Mouse (Mus musculus): ENCODE results near the gene Klf1. TPM values are rescaled to one million over a fixed set of nuclear protein-coding genes. Genes with fewer than 3 reads are reported as not detected.

The Klf1 gene
- total RNA-seq, 2 experiments from 2014 or later, result not detected

DNA sequence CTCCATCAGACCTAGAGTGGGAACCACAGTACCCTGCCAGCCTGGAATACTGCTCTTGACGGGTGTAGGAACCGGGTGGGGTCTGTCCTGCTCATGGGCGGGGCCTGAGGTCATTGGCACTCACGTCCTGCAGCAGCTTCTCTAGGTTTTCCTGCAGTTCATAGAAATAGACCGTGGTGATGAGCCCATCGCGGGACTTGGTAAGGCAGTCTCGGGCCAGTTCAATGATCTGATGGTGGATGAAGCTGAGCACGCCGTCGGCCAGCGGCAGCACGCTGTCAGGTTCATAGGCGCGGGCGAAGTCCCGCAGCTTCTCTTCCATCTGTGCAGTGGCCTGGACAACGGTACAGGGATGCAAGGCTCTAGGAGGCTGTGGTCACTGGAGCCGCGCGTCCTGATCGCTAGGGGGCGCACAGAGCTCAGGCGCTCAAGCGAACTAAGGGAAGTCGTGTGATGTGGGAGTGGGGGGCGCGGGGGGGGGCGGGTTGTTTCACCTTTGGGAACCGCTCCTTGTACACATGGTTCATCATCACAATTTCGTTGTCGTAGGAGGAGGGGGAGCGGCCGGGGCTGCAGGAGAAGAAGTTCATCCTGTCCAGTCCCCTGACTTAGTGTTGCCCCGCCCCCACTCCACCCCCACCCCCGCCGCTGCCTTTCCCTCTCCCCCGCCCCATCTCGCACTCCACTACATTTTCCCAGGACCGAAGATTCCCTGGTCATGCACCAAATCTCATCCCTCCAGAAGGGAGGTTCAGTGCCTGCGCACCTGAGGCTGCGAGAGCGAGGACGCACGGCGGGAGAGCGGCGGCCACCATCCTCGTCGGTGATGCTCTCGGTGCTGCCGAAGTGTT, 27.0 kb downstream of the Klf1 start:
- intact Hi-C loops (cut with DNase I), result loop anchor here (2.0 kb wide), 1 partner anchor 28 kb away; no protein-coding TSS in a partner anchor
- DNase-seq, result peak; percentile 76
- no peak overlapping the region for H3K27ac ChIP-seq
- peak; percentile 77 for TF ChIP-seq CTCF (IDR thresholded peaks at IDR 0.05)
- peak overlapping the region; percentile 48 for H3K4me3 ChIP-seq

DNA sequence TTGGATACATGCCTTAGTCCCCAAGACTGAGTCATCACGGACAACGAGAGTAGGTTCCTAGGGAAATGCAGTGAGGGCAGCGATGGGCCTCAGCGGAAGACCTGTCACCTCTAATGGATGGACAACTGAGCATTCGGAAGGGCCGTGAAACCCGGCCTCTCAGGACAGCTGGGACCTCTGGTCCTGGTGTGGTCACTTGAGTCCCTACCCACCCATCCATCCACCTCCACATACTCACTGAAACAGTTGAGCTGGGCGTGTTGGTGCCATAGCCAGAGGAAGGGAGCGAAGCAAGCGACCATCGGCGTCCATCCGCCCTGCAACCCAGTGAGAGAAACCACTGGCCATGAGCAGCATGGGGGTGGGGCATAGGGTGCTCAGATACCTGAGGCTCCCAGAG, 28.9 kb downstream of the Klf1 start:
- DNase-seq, result no peak
- no peak for TF ChIP-seq CTCF (IDR thresholded peaks at IDR 0.05)
- Histone ChIP-seq H3K27ac (no peak overlapping the region), H3K4me3 (no peak overlapping the region)
- intact Hi-C loops (cut with DNase I), result no loop called here

DNA sequence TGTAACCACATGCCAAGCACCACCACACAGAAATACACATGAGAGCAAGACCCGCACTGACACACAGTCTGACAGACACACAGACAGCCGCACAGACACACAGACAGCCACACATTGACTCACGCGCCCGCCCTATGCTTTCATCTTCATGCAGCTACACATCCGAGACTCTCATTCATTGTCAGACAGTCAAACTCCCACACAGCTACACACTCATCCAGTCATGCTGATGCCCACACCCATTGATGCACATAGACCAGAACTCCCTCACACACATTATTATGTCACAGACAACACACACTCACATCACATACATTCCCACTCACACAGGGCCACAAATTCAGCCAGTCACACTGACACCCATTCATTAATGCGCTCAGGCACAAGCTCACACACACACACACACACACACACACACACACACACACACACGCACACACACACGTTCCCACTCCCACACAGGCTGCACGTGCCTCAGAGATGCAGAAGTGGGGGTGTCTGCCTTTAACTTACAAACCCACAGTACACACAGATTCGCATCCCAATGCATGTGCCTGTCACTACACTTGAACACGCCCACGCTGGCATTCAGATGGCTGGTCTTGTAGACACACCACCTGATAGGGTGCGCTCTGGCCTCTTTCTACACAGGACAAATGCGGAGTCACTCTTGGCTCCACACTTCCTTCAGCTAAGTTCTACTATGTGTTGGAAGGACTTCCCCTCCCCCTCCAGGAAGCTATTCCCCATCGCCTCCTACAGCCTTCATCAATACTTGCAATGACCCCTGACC, 32.2 kb downstream of the Klf1 start:
- intact Hi-C loops (cut with DNase I), result no loop called here
- DNase-seq, result no peak
- Histone ChIP-seq H3K27ac (no peak overlapping the region), H3K4me3 (no peak overlapping the region)
- no peak for TF ChIP-seq CTCF (IDR thresholded peaks at IDR 0.05)

DNA sequence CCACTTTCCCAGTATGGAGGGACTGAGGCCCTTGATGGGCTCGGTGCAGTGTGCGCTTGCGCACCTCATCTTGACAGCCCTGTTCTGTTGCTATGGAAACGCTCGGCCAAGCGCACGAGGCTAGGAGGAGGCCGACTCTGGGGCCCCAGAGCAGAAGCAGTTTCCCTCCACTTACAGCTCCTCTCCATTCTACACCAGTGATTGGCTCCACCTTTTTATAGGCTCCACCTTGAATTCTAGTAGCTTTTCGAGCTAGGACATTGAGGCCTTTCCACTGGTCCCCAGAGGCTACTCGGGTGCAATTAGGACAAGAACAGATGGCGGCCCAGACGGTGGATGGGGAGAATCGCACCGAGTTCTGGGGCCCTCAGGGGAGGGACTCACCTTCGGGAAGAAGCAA, 33.1 kb downstream of the Klf1 start:
- no peak overlapping the region for H3K27ac ChIP-seq
- H3K4me3 ChIP-seq, result no peak overlapping the region
- no peak for DNase-seq
- TF ChIP-seq CTCF (IDR thresholded peaks at IDR 0.05), result no peak
- intact Hi-C loops (cut with DNase I), result no loop called here

DNA sequence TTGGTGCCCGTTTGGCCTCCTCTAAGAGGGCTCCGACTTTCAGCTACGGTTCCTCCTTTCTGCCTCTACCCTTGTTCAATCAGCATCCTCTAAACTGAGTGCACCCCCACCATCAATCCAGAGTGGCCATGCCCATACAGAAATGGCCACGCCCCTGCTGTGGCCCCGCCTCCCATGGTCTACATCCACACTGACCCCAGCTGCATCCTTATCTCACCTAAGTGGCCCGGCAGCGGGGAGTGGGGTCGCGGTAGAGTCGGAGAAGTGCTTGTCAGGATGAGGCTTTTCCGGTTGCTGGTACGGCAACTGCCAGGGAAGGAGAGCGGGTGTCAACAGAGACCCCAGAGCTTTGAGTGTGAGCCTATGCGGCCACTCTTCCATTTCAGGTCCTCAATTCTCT, 33.8 kb downstream of the Klf1 start:
- Histone ChIP-seq H3K27ac (no peak overlapping the region), H3K4me3 (no peak overlapping the region)
- DNase-seq, result no peak
- intact Hi-C loops (cut with DNase I), result no loop called here
- TF ChIP-seq CTCF (IDR thresholded peaks at IDR 0.05), result no peak

DNA sequence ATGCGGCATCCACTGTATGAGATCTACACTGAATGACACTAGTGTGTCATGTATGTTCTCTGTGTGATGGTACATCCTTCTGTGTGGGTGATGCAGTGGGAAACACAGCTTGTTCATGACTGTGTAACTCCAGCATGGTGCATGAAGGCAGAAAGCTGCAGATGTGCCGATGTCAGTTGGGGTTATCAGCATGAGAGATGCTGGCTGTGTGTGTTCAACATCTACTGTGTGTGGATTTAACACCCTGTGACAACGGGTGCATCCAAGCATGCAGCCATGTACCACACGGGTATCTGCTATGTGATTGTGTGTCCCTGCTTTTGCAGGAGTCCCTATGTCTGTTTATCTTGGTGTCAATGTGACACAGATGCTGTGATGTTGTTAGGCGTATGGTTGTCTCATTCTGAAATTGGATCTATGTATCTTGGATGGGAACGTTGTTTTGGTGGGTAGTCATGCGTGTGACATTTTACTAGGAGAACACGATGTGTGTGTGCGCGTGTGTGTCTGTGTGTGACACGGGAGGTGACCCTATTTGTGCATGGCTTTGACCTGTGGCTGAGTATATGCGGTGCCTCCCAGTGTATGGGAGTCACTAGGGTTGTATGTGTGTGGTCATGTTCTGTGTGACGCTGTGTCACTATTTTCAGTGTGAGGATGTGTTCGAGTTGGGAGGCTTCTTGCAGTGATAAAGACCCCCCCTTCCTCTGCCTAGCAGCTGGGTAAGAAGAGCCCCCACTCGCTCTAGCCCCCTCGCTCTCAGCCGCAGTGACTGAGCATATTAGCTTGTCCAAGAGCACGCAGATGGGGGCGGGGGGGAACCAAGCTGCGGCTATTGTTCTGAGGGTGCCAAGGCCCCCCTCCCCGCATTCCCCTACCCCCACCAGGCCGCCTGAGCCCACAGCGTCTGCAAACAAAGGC, 34.6 kb downstream of the Klf1 start:
- no peak for TF ChIP-seq CTCF (IDR thresholded peaks at IDR 0.05)
- Histone ChIP-seq H3K27ac (no peak overlapping the region), H3K4me3 (peak overlapping the region; percentile 66; the same call in 1 of the 2 replicates)
- DNase-seq, result no peak
- intact Hi-C loops (cut with DNase I), result no loop called here

DNA sequence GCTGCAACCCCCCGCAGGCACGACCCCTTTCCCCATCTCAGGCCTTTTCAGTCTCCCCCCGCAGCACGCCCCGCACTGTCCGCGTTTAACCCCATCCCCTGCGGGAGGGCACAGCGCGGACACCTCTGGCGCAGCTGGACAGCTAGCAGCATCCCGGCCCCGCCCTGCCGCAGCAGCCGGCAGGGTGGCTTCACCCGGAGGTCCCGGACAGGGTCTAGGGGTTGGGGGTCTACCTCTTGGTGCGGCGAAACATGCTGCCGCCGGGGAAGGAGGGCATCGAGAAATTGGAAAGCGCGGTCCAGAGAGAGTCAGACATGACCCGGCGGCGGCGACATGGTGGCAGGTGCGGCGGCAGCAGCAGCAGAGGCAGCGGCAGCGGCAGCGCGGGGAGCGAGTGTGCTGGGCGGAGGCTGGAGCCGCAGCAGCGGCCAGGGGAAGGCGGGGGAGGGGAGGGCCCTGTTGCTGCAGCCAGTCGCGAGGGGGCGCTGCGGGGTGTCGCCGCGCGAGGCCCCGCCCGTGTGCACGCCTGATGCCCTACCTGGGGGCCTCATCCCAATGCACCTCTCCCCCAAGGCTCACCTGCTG, 35.3 kb downstream of the Klf1 start, which contains the start of gene Mast1:
TSS of gene Mast1 (minus strand) at position 398 of the 585 bp plus-strand sequence.
- DNase-seq, result peak; percentile 77
- Histone ChIP-seq H3K27ac (no peak within 1 kb of the TSS), H3K4me3 (peak within 1 kb of the TSS; percentile 66)
- peak; percentile 81 for TF ChIP-seq CTCF (IDR thresholded peaks at IDR 0.05)
- intact Hi-C loops (cut with DNase I), result no loop called here

DNA sequence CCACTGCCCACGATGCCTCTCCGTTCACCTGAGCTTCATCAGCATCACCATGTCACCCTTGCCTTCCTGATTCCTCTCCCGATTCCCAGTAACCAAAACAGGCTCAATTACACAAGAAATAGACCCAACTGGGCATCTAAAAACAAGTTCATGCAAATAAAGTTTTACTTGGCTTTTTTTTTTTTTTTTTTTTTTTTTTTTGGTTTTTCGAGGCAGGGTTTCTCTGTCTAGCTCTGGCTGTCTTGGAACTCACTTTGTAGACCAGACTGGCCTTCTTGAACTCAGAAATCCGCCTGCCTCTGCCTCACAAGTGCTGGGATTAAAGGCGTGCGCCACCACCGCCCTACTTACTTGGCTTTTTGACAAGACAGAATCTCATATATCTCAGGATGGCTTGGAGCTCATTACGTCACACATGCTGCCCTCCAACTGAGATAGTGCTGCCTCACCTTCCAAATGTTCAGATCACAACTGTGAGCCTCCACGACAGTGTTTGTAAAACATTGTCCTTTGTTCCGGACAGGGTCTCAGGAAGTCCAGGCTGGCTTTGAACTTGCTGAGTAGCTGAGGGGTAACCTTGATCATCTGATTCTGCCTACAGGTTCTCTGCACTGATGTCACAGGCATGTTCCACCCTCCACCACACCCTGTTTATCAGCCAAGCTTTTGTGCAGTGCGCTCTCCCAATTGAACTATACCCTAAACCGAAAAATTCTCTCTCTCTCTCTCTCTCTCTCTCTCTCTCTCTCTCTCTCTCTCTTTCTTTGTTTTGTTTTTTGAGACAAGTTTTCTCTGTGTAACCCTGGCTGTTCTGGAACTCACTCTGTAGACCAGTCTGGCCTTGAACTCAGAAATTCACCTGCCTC, 36.1 kb downstream of the Klf1 start:
- intact Hi-C loops (cut with DNase I), result no loop called here
- peak overlapping the region; percentile 66; the same call in 1 of the 2 replicates for H3K4me3 ChIP-seq

DNA sequence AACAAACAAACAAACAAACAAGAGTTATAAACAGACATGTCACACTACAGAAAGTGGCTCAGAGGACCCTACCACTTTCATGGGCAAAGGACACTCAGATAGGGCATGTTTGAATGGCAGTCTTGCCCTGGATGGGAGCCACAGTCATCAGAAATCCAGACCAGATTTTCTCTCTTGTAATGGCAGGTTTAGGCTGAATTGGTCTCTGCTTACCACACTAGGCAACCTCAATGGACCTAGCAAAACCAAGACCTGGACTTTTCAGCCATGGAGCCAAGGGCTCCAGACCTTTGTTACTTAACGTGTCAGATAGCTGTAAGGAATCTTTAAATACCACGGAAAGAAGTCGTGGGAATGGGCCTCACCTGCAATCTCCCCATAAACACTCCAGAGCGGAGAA, 42.0 kb downstream of the Klf1 start:
- intact Hi-C loops (cut with DNase I), result no loop called here
- Histone ChIP-seq H3K27ac (no peak overlapping the region), H3K4me3 (no peak overlapping the region)
- no peak for TF ChIP-seq CTCF (IDR thresholded peaks at IDR 0.05)
- DNase-seq, result no peak

More for the DNA sequence above, 36.1 kb downstream of the Klf1 start:
- H3K27ac ChIP-seq, result no peak overlapping the region
- no peak for TF ChIP-seq CTCF (IDR thresholded peaks at IDR 0.05)
- no peak for DNase-seq

DNA sequence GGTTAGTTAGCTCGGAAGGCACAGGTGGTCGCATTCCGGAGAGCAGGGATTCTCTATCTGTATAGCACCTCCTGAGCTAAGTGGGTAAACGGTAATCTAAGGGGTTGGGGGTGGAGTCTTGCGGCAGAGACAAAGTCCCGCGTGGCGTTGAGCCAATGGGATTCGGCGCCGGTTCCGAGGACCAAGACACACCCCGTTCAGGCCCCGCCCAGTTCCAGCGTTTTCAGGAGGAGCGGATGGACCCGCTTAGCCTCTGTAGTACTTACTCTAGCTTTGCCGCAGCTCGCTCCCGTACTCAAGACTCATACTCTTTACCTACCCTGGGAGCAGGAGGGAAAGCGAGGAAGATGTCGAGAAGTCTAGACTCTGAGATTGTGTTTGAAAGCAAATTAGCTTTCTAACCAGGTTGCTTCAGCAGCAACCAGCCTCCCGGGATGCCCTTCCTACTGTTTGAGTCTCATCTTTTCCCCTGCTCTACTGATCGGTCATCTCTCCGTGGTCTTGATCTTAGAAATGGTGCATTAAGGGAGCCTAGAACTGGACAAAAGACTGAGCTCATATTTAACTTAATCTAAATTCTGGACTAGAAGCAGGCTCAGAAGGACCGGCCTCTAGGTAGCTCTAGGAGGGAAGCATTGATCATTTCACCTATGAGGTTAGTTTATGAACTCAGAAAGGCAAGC, 42.9 kb downstream of the Klf1 start:
- no peak for TF ChIP-seq CTCF (IDR thresholded peaks at IDR 0.05)
- Histone ChIP-seq H3K27ac (no peak overlapping the region), H3K4me3 (peak overlapping the region; percentile 3; the same call in 1 of the 2 replicates)
- intact Hi-C loops (cut with DNase I), result no loop called here
- DNase-seq, result peak; percentile 55

Data from gastrocnemius, adult 2 months (tissue).